Mouse (Mus musculus): Measurements from ENCODE around the gene Wdfy2. TPM values are rescaled to one million over a fixed set of nuclear protein-coding genes. Genes with fewer than 3 reads are reported as not detected.
"Not testable (repeated sequence)": the region's sequence is repeated elsewhere in the genome, so short reads cannot be mapped to it uniquely, and the experiment has no call there.

Wdfy2 gene
- polyA plus RNA-seq, 1 experiment from 2014 or later = 7.3 TPM

GRCm38 (mm10) chr14:62829291-62829690, 8.2 kb upstream of the Wdfy2 start:
- H3K9me3 ChIP-seq (replicated peaks) = no peaks in the 10 kb centered on the region
- no peak overlapping the region for H3K27ac ChIP-seq
- H3K36me3 ChIP-seq = no peaks in the 10 kb centered on the region
- 44% methylated on average over 6 of the region's 6 CpGs for WGBS
- H3K4me1 ChIP-seq = no peaks in the 10 kb centered on the region
- no peak overlapping the region for H3K9ac ChIP-seq
- H3K4me3 ChIP-seq (replicated peaks) = no peak overlapping the region
- no peaks in the 10 kb centered on the region for H3K27me3 ChIP-seq
- H3K4me2 ChIP-seq = no peak overlapping the region
- no peak for ATAC-seq (replicated peaks; ENCODE audit: low FRiP score)

GRCm38 (mm10) chr14:62831691-62832275, 5.7 kb upstream of the Wdfy2 start:
- no peaks in the 10 kb centered on the region for H3K9me3 ChIP-seq (replicated peaks)
- H3K4me3 ChIP-seq (replicated peaks) = no peak overlapping the region
- 90% methylated on average over 3 of the region's 3 CpGs for WGBS
- H3K27me3 ChIP-seq = no peaks in the 10 kb centered on the region
- ATAC-seq (replicated peaks; ENCODE audit: low FRiP score) = no peak
- H3K36me3 ChIP-seq = no peaks in the 10 kb centered on the region
- no peaks in the 10 kb centered on the region for H3K4me1 ChIP-seq
- H3K27ac ChIP-seq = no peak overlapping the region
- H3K9ac ChIP-seq = no peak overlapping the region
- H3K4me2 ChIP-seq = no peak overlapping the region

DNA sequence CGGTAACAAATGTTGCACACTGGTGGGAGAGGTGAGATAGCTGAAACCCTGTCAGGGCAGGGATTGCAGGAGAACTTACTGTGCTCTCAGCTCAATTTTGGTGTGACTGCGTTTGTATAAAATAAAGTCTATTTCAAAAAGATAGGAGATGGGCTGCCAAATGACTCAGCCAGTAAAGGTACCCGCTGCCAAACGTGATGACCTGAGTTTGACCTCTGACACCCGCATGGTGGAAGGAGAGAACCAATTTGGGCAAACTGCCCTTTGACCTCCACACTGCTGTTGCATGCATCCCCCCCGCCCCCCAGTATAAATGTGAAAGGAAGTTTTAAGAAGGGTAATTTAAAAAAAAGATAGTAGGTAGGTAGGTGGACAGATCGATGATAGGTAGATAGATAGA, 4.4 kb upstream of the Wdfy2 start:
- H3K27me3 ChIP-seq = no peaks in the 10 kb centered on the region
- no peak for ATAC-seq (replicated peaks; ENCODE audit: low FRiP score)
- H3K4me3 ChIP-seq (replicated peaks) = no peak overlapping the region
- no peaks in the 10 kb centered on the region for H3K36me3 ChIP-seq
- H3K4me2 ChIP-seq = no peak overlapping the region
- H3K9me3 ChIP-seq (replicated peaks) = no peaks in the 10 kb centered on the region
- 73% methylated on average over 7 of the region's 7 CpGs for WGBS
- H3K9ac ChIP-seq = no peak overlapping the region
- H3K4me1 ChIP-seq = no peaks in the 10 kb centered on the region
- H3K27ac ChIP-seq = no peak overlapping the region

DNA sequence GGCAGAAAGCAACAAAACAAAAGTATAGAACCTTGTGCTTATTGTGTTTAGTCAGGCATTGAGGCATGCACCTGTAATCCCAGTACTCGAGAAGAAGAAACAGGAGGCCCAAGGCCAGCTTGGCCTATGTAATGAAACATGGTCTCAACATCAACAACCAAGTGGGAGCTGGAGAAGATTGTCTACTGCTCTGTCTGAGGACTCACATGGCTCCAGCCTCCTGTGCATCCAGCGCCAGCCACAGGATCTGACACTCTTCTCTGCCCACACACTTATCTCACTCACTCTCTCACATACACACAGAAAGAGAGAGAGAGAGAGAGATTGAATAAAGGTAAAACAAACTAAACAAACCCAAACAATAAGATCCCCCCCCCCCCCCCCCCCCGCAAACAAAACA, 3.9 kb upstream of the Wdfy2 start:
- H3K36me3 ChIP-seq = no peaks in the 10 kb centered on the region
- H3K4me2 ChIP-seq = no peak overlapping the region
- no peak for ATAC-seq (replicated peaks; ENCODE audit: low FRiP score)
- no peak overlapping the region for H3K27ac ChIP-seq
- 69% methylated on average over 3 of the region's 3 CpGs for WGBS
- no peak overlapping the region for H3K4me3 ChIP-seq (replicated peaks)
- H3K9me3 ChIP-seq (replicated peaks) = no peaks in the 10 kb centered on the region
- H3K27me3 ChIP-seq = no peaks in the 10 kb centered on the region
- no peak overlapping the region for H3K9ac ChIP-seq
- peaks cover 2% of the 10 kb centered on the region for H3K4me1 ChIP-seq

- H3K4me3 ChIP-seq (replicated peaks); H3K9me3 ChIP-seq (replicated peaks); H3K27me3 ChIP-seq; H3K36me3 ChIP-seq; H3K4me2 ChIP-seq; H3K9ac ChIP-seq; H3K27ac ChIP-seq; ATAC-seq (replicated peaks; ENCODE audit: low FRiP score): not testable (repeated sequence)
- peaks cover 18% of the 10 kb centered on the region for H3K4me1 ChIP-seq
- 86% methylated on average over 3 of the region's 3 CpGs for WGBS
Measured at GRCm38 (mm10) chr14:62835737-62836136, 1.7 kb upstream of the Wdfy2 start.

- Histone ChIP-seq H3K9ac (peak overlapping the region; percentile 37; the same call in 1 of the 2 replicates), H3K27ac (peak overlapping the region; percentile 86)
Measured at GRCm38 (mm10) chr14:62836926-62837640, 395 bp upstream of the Wdfy2 start.

GRCm38 (mm10) chr14:62838336-62838735, 858 bp downstream of the Wdfy2 start:
- Histone ChIP-seq H3K9ac (peak overlapping the region; percentile 78), H3K4me3 (replicated peaks) (peak overlapping the region; percentile 93), H3K4me2 (peak overlapping the region; percentile 77), H3K27ac (peak overlapping the region; percentile 86), H3K9me3 (replicated peaks) (no peaks in the 10 kb centered on the region), H3K4me1 (peaks cover 28% of the 10 kb centered on the region), H3K36me3 (peaks cover 6% of the 10 kb centered on the region), H3K27me3 (no peaks in the 10 kb centered on the region)
- no peak for ATAC-seq (replicated peaks; ENCODE audit: low FRiP score)
- WGBS = 9% methylated on average over 9 of the region's 9 CpGs

More at GRCm38 (mm10) chr14:62836926-62837640, 395 bp upstream of the Wdfy2 start:
- peak overlapping the region; percentile 93 for H3K4me3 ChIP-seq (replicated peaks)
- under 1% methylated on average over 37 of the region's 37 CpGs for WGBS
- H3K27me3 ChIP-seq = no peaks in the 10 kb centered on the region
- H3K4me2 ChIP-seq = peak overlapping the region; percentile 77
- H3K4me1 ChIP-seq = peaks cover 20% of the 10 kb centered on the region
- no peaks in the 10 kb centered on the region for H3K9me3 ChIP-seq (replicated peaks)
- peaks cover 6% of the 10 kb centered on the region for H3K36me3 ChIP-seq
- peak; percentile 97 for ATAC-seq (replicated peaks; ENCODE audit: low FRiP score)

DNA sequence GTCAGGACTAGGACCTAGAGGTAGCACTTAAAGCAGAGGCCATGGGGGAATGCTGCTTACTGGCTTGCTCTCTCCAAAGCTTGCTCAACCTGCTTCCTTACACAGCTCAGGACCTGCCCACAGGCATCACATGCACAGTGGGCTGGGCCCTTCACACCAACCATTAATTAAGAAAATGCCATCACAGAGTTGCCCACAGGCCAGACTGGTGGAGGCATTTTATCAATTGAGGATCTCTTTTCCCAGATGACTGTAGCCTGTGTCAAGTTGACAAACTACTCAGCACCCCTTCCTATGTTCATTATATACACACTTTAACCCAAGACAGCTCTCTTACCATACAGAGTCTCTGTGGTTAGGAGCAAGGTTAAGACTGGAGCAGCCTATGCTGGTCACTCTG, 4.2 kb downstream of the Wdfy2 start:
- Histone ChIP-seq H3K4me1 (peaks cover 53% of the 10 kb centered on the region), H3K27me3 (no peaks in the 10 kb centered on the region), H3K36me3 (peaks cover 6% of the 10 kb centered on the region), H3K9ac (no peak overlapping the region), H3K4me3 (replicated peaks) (no peak overlapping the region), H3K9me3 (replicated peaks) (no peaks in the 10 kb centered on the region), H3K27ac (no peak overlapping the region), H3K4me2 (no peak overlapping the region)
- no peak for ATAC-seq (replicated peaks; ENCODE audit: low FRiP score)

GRCm38 (mm10) chr14:62842495-62842894, 5.0 kb downstream of the Wdfy2 start:
- Histone ChIP-seq H3K4me2 (no peak overlapping the region), H3K4me3 (replicated peaks) (no peak overlapping the region), H3K9ac (no peak overlapping the region), H3K27ac (0 out of 2 replicates have a peak overlapping the region, but pooled peaks have one; percentile 27), H3K36me3 (peaks cover 6% of the 10 kb centered on the region), H3K9me3 (replicated peaks) (no peaks in the 10 kb centered on the region), H3K27me3 (no peaks in the 10 kb centered on the region), H3K4me1 (peaks cover 53% of the 10 kb centered on the region)
- no peak for ATAC-seq (replicated peaks; ENCODE audit: low FRiP score)

DNA sequence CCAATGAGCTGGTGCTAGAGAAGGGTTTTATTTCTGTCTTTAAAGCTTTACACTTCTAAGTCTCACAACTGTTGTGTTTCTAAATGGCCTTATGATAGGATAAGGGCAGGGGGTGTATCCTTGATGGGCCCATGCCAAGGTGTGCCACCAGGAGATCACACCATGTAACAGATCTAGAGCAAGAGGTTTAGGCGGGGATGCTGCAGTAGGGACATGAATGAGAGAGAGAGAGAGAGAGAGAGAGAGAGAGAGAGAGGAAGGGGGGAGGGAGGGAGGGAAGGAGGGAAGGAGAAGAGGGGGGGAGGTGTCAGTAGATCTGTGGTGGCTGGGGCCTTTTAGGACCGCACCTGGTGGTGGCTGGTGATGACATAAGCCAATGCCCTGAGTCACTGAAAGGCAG, 5.5 kb downstream of the Wdfy2 start:
- 76% methylated on average over 2 of the region's 2 CpGs for WGBS
- H3K4me1 ChIP-seq = peaks cover 53% of the 10 kb centered on the region
- no peak overlapping the region for H3K27ac ChIP-seq
- no peak overlapping the region for H3K9ac ChIP-seq
- no peaks in the 10 kb centered on the region for H3K9me3 ChIP-seq (replicated peaks)
- no peak for ATAC-seq (replicated peaks; ENCODE audit: low FRiP score)
- no peak overlapping the region for H3K4me2 ChIP-seq
- H3K27me3 ChIP-seq = no peaks in the 10 kb centered on the region
- H3K4me3 ChIP-seq (replicated peaks) = no peak overlapping the region
- peaks cover 6% of the 10 kb centered on the region for H3K36me3 ChIP-seq

DNA sequence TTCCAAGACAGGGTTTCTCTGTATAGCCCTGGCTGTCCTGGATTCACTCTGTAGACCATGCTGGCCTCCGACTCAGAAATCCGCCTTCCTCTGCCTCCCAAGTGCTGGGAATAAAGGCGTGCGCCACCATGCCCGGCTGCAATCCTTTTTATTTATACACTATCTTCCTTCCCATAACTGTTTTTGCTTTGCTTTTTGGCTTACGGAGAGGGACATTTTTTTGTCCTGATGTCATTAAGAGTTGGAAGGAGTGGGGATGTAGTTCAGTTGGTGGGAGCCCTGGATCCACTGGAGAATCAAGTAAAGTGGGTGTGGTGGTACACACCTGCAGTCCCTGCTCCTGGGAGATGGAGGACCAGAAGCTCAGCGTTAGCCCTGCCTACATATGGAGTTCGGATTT, 6.7 kb downstream of the Wdfy2 start:
- ATAC-seq (replicated peaks; ENCODE audit: low FRiP score) = no peak

GRCm38 (mm10) chr14:62845011-62845840, 7.7 kb downstream of the Wdfy2 start:
- no peaks in the 10 kb centered on the region for H3K27me3 ChIP-seq
- H3K4me2 ChIP-seq = peak overlapping the region; percentile 1
- no peak overlapping the region for H3K9ac ChIP-seq
- H3K4me3 ChIP-seq (replicated peaks) = no peak overlapping the region
- H3K9me3 ChIP-seq (replicated peaks) = peaks cover 7% of the 10 kb centered on the region; the same call in 1 of the 2 replicates
- H3K4me1 ChIP-seq = peaks cover 35% of the 10 kb centered on the region
- peak overlapping the region; percentile 80 for H3K27ac ChIP-seq
- WGBS = 35% methylated on average over 8 of the region's 8 CpGs
- ATAC-seq (replicated peaks; ENCODE audit: low FRiP score) = no peak
- H3K36me3 ChIP-seq = peaks cover 11% of the 10 kb centered on the region

More for the DNA sequence above, 6.7 kb downstream of the Wdfy2 start:
- Histone ChIP-seq H3K4me3 (replicated peaks) (no peak overlapping the region), H3K9ac (no peak overlapping the region), H3K9me3 (replicated peaks) (peaks cover 7% of the 10 kb centered on the region; the same call in 1 of the 2 replicates), H3K4me2 (no peak overlapping the region), H3K27ac (peak overlapping the region; percentile 80), H3K4me1 (peaks cover 45% of the 10 kb centered on the region), H3K36me3 (peaks cover 11% of the 10 kb centered on the region), H3K27me3 (no peaks in the 10 kb centered on the region)
- WGBS = 82% methylated on average over 8 of the region's 8 CpGs
